Mouse (Mus musculus): Measurements from ENCODE around the gene Pdk2. TPM values are rescaled to one million over a fixed set of nuclear protein-coding genes. Genes with fewer than 3 reads are reported as not detected.

Gene Pdk2
- polyA plus RNA-seq, 2 experiments: 29.6 to 34.9 TPM

- no peak for TF ChIP-seq POLR2A (IDR thresholded peaks at IDR 0.05; ENCODE audit: borderline replicate concordance, extremely low read depth, insufficient read depth, insufficient read length)
- Histone ChIP-seq H3K27ac (replicated peaks; ENCODE audit: low read depth, low read length) (peak overlapping the region; percentile 70), H3K4me1 (ENCODE audit: control insufficient read depth, insufficient read depth, low read length) (peaks cover 12% of the 10 kb centered on the region), H3K9me3 (ENCODE audit: control insufficient read depth, low read length) (no peaks in the 10 kb centered on the region), H3K4me2 (replicated peaks; ENCODE audit: low read depth, low read length, severe bottlenecking) (peak overlapping the region; percentile 91), H3K4me3 (replicated peaks; ENCODE audit: low read length) (peak overlapping the region; percentile 79), H3K36me3 (ENCODE audit: control insufficient read depth, insufficient read depth, low read length) (peaks cover 16% of the 10 kb centered on the region), H3K9ac (ENCODE audit: low read depth, low read length, severe bottlenecking) (peak overlapping the region; percentile 74), H3K27me3 (ENCODE audit: control insufficient read depth, insufficient read depth, low read length) (no peaks in the 10 kb centered on the region)
- no peak for DNase-seq (ENCODE audit: low spot score)
- peak; percentile 10; the same call in 1 of the 2 replicates for ATAC-seq (ENCODE audit: low FRiP score, low read depth)
- WGBS: 1% methylated on average over 20 of the region's 20 CpGs
Observed at GRCm38 (mm10) chr11:95040491-95041138, 539 bp downstream of the Pdk2 start.

- TF ChIP-seq POLR2A (IDR thresholded peaks at IDR 0.05; ENCODE audit: borderline replicate concordance, extremely low read depth, insufficient read depth, insufficient read length): no peak
- 0 out of 2 replicates have a peak overlapping the region, but pooled peaks have one; percentile 74 for H3K9ac ChIP-seq (ENCODE audit: low read depth, low read length, severe bottlenecking)
- peaks cover 12% of the 10 kb centered on the region for H3K4me1 ChIP-seq (ENCODE audit: control insufficient read depth, insufficient read depth, low read length)
- WGBS: 89% methylated on average over 4 of the region's 4 CpGs
- no peak overlapping the region for H3K27ac ChIP-seq (replicated peaks; ENCODE audit: low read depth, low read length)
- DNase-seq (ENCODE audit: low spot score) (no peak), ATAC-seq (ENCODE audit: low FRiP score, low read depth) (no peak)
- H3K9me3 ChIP-seq (ENCODE audit: control insufficient read depth, low read length): no peaks in the 10 kb centered on the region
- H3K36me3 ChIP-seq (ENCODE audit: control insufficient read depth, insufficient read depth, low read length): peaks cover 16% of the 10 kb centered on the region
- peak overlapping the region; percentile 79 for H3K4me3 ChIP-seq (replicated peaks; ENCODE audit: low read length)
- peak overlapping the region; percentile 91; the same call in 1 of the 2 replicates for H3K4me2 ChIP-seq (replicated peaks; ENCODE audit: low read depth, low read length, severe bottlenecking)
- H3K27me3 ChIP-seq (ENCODE audit: control insufficient read depth, insufficient read depth, low read length): no peaks in the 10 kb centered on the region
Observed at GRCm38 (mm10) chr11:95039766-95040165, 1.4 kb downstream of the Pdk2 start.

DNA sequence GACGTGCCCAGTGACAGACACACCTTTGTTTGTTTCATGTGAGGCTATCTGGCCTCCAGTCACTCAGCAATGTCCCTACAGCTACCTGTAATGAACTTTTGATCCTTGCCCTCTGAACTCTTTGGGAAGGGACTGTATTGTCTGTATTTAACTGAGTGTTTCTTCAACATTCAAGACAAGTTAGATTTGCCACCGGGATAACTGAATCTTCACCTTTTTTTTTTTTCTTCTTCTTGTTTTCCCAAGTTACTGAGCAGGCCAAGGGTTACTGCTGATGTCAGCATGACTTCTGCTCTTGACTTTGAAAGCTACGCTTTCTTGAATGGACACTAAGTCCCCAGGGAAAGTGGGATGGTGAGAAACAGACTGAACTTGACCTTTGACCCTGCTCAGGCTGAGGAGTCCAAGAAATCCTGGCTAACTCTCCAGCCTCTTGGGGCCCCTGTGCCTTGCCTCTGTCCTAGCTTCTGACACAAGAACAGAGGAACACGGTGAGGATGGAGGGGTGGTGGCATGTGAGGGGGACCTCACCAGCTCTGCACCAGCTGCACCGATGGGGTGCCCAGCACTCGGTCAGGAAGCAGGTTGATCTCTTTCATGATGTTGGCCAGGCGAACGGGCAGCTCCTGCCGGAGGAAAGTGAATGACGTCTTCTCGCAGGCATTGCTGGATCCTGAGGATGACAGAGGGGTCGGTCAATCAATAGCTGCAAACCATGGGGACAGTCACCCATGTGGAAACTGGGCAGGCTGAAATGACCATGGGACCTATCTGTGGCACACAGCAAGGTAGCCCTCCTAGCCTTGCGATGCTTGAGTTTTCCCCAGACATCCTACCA is 2.1 kb downstream of the Pdk2 start:
- DNase-seq (ENCODE audit: low spot score): no peak
- Histone ChIP-seq H3K4me1 (ENCODE audit: control insufficient read depth, insufficient read depth, low read length) (peaks cover 12% of the 10 kb centered on the region), H3K9me3 (ENCODE audit: control insufficient read depth, low read length) (no peaks in the 10 kb centered on the region), H3K4me3 (replicated peaks; ENCODE audit: low read length) (no peak overlapping the region), H3K36me3 (ENCODE audit: control insufficient read depth, insufficient read depth, low read length) (peaks cover 16% of the 10 kb centered on the region), H3K9ac (ENCODE audit: low read depth, low read length, severe bottlenecking) (no peak overlapping the region), H3K27ac (replicated peaks; ENCODE audit: low read depth, low read length) (no peak overlapping the region), H3K27me3 (ENCODE audit: control insufficient read depth, insufficient read depth, low read length) (no peaks in the 10 kb centered on the region), H3K4me2 (replicated peaks; ENCODE audit: low read depth, low read length, severe bottlenecking) (no peak overlapping the region)
- WGBS: 85% methylated on average over 13 of the region's 13 CpGs
- no peak for ATAC-seq (ENCODE audit: low FRiP score, low read depth)
- TF ChIP-seq POLR2A (IDR thresholded peaks at IDR 0.05; ENCODE audit: borderline replicate concordance, extremely low read depth, insufficient read depth, insufficient read length): no peak

DNA sequence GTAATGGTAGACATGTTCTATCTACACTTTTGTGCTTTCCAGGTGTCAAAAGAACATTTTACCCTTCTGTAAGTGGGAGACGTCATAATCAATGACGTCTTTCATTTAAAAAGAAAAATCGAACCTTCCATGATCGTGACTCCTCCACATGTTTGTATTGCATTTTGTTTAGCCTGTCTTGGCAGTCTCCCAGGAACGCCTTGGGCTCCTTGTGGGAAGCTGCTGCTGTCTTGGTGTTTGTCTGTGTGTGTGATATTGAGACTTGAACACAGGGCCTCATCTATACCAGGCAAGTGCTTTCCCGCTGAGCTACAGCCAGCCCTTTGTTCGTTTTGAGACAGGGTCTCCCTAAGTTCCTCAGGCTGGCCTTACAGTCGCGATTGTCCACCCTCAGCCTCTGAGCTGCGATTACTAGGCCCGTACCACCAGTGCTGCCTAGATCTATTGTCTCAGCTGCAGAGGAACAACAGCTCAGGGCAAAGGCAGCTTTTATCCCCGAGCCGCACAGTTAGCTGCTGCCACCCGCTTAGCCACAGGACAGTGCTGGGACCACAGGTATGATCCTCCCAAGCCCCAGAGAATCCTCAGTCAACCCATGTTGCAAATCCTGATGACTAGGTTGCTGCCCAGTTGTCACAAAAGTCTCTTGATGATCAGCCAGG is 2.9 kb downstream of the Pdk2 start:
- no peak overlapping the region for H3K9ac ChIP-seq (ENCODE audit: low read depth, low read length, severe bottlenecking)
- 81% methylated on average over 14 of the region's 14 CpGs for WGBS
- no peaks in the 10 kb centered on the region for H3K27me3 ChIP-seq (ENCODE audit: control insufficient read depth, insufficient read depth, low read length)
- no peak for TF ChIP-seq POLR2A (IDR thresholded peaks at IDR 0.05; ENCODE audit: borderline replicate concordance, extremely low read depth, insufficient read depth, insufficient read length)
- peaks cover 12% of the 10 kb centered on the region for H3K4me1 ChIP-seq (ENCODE audit: control insufficient read depth, insufficient read depth, low read length)
- DNase-seq (ENCODE audit: low spot score) (no peak), ATAC-seq (ENCODE audit: low FRiP score, low read depth) (no peak)
- H3K4me2 ChIP-seq (replicated peaks; ENCODE audit: low read depth, low read length, severe bottlenecking): no peak overlapping the region
- H3K4me3 ChIP-seq (replicated peaks; ENCODE audit: low read length): no peak overlapping the region
- H3K36me3 ChIP-seq (ENCODE audit: control insufficient read depth, insufficient read depth, low read length): peaks cover 16% of the 10 kb centered on the region
- no peaks in the 10 kb centered on the region for H3K9me3 ChIP-seq (ENCODE audit: control insufficient read depth, low read length)
- H3K27ac ChIP-seq (replicated peaks; ENCODE audit: low read depth, low read length): no peak overlapping the region

- Histone ChIP-seq H3K4me2 (replicated peaks; ENCODE audit: low read depth, low read length, severe bottlenecking) (no peak overlapping the region), H3K4me3 (replicated peaks; ENCODE audit: low read length) (no peak overlapping the region), H3K36me3 (ENCODE audit: control insufficient read depth, insufficient read depth, low read length) (peaks cover 16% of the 10 kb centered on the region), H3K9me3 (ENCODE audit: control insufficient read depth, low read length) (no peaks in the 10 kb centered on the region), H3K27ac (replicated peaks; ENCODE audit: low read depth, low read length) (no peak overlapping the region), H3K9ac (ENCODE audit: low read depth, low read length, severe bottlenecking) (no peak overlapping the region), H3K27me3 (ENCODE audit: control insufficient read depth, insufficient read depth, low read length) (no peaks in the 10 kb centered on the region), H3K4me1 (ENCODE audit: control insufficient read depth, insufficient read depth, low read length) (peaks cover 12% of the 10 kb centered on the region)
- 54% methylated on average over 6 of the region's 6 CpGs for WGBS
- no peak for ATAC-seq (ENCODE audit: low FRiP score, low read depth)
- no peak for TF ChIP-seq POLR2A (IDR thresholded peaks at IDR 0.05; ENCODE audit: borderline replicate concordance, extremely low read depth, insufficient read depth, insufficient read length)
- no peak for DNase-seq (ENCODE audit: low spot score)
Observed at GRCm38 (mm10) chr11:95037306-95037705, 3.8 kb downstream of the Pdk2 start.

All from limb, embryonic 14.5 days (tissue).